Mouse (Mus musculus): ENCODE data around the gene Slc2a4.

Gene Slc2a4

GRCm38 (mm10) chr11:69899870-69900269 is 48.1 kb downstream of the Slc2a4 start:
- DNase-seq = no peak

- no peak for DNase-seq
These were observed 52.7 kb downstream of the Slc2a4 start, which contains the start of gene Acap1 for GRCm38 (mm10) chr11:69895291-69895690. Acap1 (minus strand) TSS chr11:69895539.

GRCm38 (mm10) chr11:69894671-69895070 is 53.3 kb downstream of the Slc2a4 start:
- DNase-seq = no peak

Measured in right cerebral cortex, postnatal 4 days (tissue).